ENCODE assay signal across 24 mouse cellular contexts in genomic region chr9:65275810-65276530, GRCm38 (mm10). TPM values are rescaled to one million over a fixed set of nuclear protein-coding genes. Genes with fewer than 3 reads are reported as not detected.
DNase-seq lines count a peak whose midpoint lies in the region; TF ChIP-seq lines count a peak whose summit lies in the region.
"Had no signal": no experiment of that assay in that cellular context is flagged by ENCODE, and none has a peak within 500 bp of the region (broad histone marks: within the 10 kb centered on the region; RNA-seq: fewer than 3 reads in every experiment).

No protein-coding gene starts in this region.

- no peaks in the 10 kb centered on the region for H3K36me3 ChIP-seq in liver, adult 2 months (ENCODE audit: control insufficient read depth, insufficient read depth, low read length)
- H3K36me3 ChIP-seq: embryonic facial prominence, embryonic 12.5 days; embryonic facial prominence, embryonic 15.5 days; heart, embryonic 10.5 days; heart, embryonic 13.5 days; hindbrain, embryonic 15.5 days had no signal

- no peak for TF ChIP-seq POLR2A in liver, adult 2 months (IDR thresholded peaks at IDR 0.05; ENCODE audit: extremely low read depth, insufficient read depth, low read length)

- no peak for TF ChIP-seq CTCF in liver, adult 2 months (IDR thresholded peaks at IDR 0.05; ENCODE audit: low read depth, low read length)

- no peak overlapping the region for H3K4me3 ChIP-seq in liver, adult 2 months (ENCODE audit: insufficient read depth, low read depth, low read length)
- H3K4me3 ChIP-seq: embryonic facial prominence, embryonic 12.5 days; embryonic facial prominence, embryonic 15.5 days; gastrocnemius, adult 2 months; heart, adult 2 months; heart, embryonic 10.5 days; heart, embryonic 13.5 days; hindbrain, embryonic 15.5 days had no signal

- WGBS in liver, adult 2 months: 75% methylated on average over 4 of the region's 4 CpGs

- DNase-seq in adrenal gland, adult 8-10 months: peak; percentile 51
- no peak for DNase-seq in adrenal gland, postnatal 25 days
- DNase-seq in liver, adult 2 months (ENCODE audit: extremely low read depth, low read depth, low spot score): peak; percentile 77
- no peak for DNase-seq in liver
- DNase-seq in 416B (ENCODE audit: low read depth): peak; percentile 49
- DNase-seq in adrenal gland, postnatal 36 days: peak; percentile 42 to 63
- no peak for DNase-seq in layer of hippocampus, adult 18-20 months (ENCODE audit: low spot score in 2 of 2)
- DNase-seq: cerebellum, adult 11 months; cerebellum, adult 2 months; cerebellum, adult 9-11 months; cerebellum, postnatal 25 days; forebrain, postnatal 0 days; gastrocnemius, adult 2 months; gastrocnemius, postnatal 14 days; heart, adult 2 months; heart, postnatal 14 days; heart, postnatal 4 days had no signal

- no peak overlapping the region for H3K27ac ChIP-seq in liver, adult 2 months (replicated peaks; ENCODE audit: insufficient read depth, low read depth, low read length)
- H3K27ac ChIP-seq: embryonic facial prominence, embryonic 12.5 days; embryonic facial prominence, embryonic 15.5 days; gastrocnemius, adult 2 months; heart, adult 2 months; heart, embryonic 10.5 days; heart, embryonic 13.5 days; hindbrain, embryonic 15.5 days had no signal

- H3K27me3 ChIP-seq in liver, adult 2 months (ENCODE audit: control insufficient read depth, insufficient read depth, low read length): no peaks in the 10 kb centered on the region
- H3K27me3 ChIP-seq: embryonic facial prominence, embryonic 12.5 days; embryonic facial prominence, embryonic 15.5 days; heart, embryonic 13.5 days; hindbrain, embryonic 15.5 days had no signal

- H3K79me2 ChIP-seq in liver, adult 2 months (ENCODE audit: control insufficient read depth, insufficient read depth, low read length): no peaks in the 10 kb centered on the region

- no peak overlapping the region for H3K9ac ChIP-seq in liver, adult 2 months (ENCODE audit: low read depth, low read length)
- H3K9ac ChIP-seq: embryonic facial prominence, embryonic 12.5 days; embryonic facial prominence, embryonic 15.5 days; forebrain, postnatal 0 days; heart, embryonic 13.5 days; hindbrain, embryonic 15.5 days had no signal

- peaks cover 5% of the 10 kb centered on the region; the same call in 1 of the 2 replicates for H3K4me1 ChIP-seq in liver, adult 2 months (ENCODE audit: control insufficient read depth, insufficient read depth, low read length)
- H3K4me1 ChIP-seq: embryonic facial prominence, embryonic 12.5 days; embryonic facial prominence, embryonic 15.5 days; heart, embryonic 10.5 days; heart, embryonic 13.5 days; hindbrain, embryonic 15.5 days had no signal

RNA-seq across cellular contexts. Expression of gene Cilp, which starts 11.0 kb away (rescaled TPM):
- 10 to 100 TPM in 1 of 4 experiments, 1 to 10 TPM in 3; 3.2 to 10.7 (median 6.1) TPM for total RNA-seq in adrenal gland, adult 8-10 months (2022)
- 4.0 and 4.3 TPM in 2 replicates for total RNA-seq in adrenal gland, postnatal 25 days (2021)
- 0.18 and 0.20 TPM in 2 replicates for total RNA-seq in liver, adult 2 months (2014; rRNA removed)
- 0.12 and 0.15 TPM in 2 replicates for polyA plus RNA-seq in liver, adult 2 months (2012; rRNA removed)
- total RNA-seq in adrenal gland, postnatal 36 days (2021): 1 to 10 TPM; 4.7 to 6.2 TPM
- total RNA-seq in layer of hippocampus, adult 18-20 months (2021): not detected
- total RNA-seq: MEL had no signal
- polyA plus RNA-seq: CD4-positive, CD25-positive, alpha-beta regulatory T cell, adult 4 months; heart, embryonic 10.5 days; heart, embryonic 13.5 days had no signal

RNA-seq across cellular contexts. Expression of gene Clpx, which starts 18.1 kb away (rescaled TPM):
- total RNA-seq in adrenal gland, adult 8-10 months (2022): 10 to 100 TPM; 54.7 to 71.9 (median 60.7) TPM
- total RNA-seq in adrenal gland, postnatal 25 days (2021): 57.3 and 57.5 TPM in 2 replicates
- 54.0 and 56.1 TPM in 2 replicates for total RNA-seq in liver, adult 2 months (2014; rRNA removed)
- polyA plus RNA-seq in liver, adult 2 months (2012; rRNA removed): 39.2 and 62.4 TPM in 2 replicates
- 10 to 100 TPM; 65.6 to 75.8 TPM for total RNA-seq in adrenal gland, postnatal 36 days (2021)
- total RNA-seq in layer of hippocampus, adult 18-20 months (2021): 10 to 100 TPM; 28.7 to 29.6 TPM

Comparison
In these comparisons a context has a peak if more than half of its experiments do, and no peak if none do; other contexts are left out.
1. DNase-seq: peak in adrenal gland, adult 8-10 months (single experiment), liver, adult 2 months (single experiment), 416B (single experiment) and adrenal gland, postnatal 36 days (2 of 2); none in adrenal gland, postnatal 25 days (single experiment), liver (single experiment) and layer of hippocampus, adult 18-20 months (0 of 2).